Mouse (Mus musculus): ENCODE data around the gene Prr12. TPM values are rescaled to one million over a fixed set of nuclear protein-coding genes. Genes with fewer than 3 reads are reported as not detected.

The Prr12 gene
- polyA plus RNA-seq (2012; ENCODE audit: low replicate concordance): 79.4 and 112 TPM in 2 replicates

GRCm38 (mm10) chr7:45052862-45053116 is at the start of gene Prr12:
TSS of gene Prr12 (minus strand) at chr7:45052881.

GRCm38 (mm10) chr7:45092048-45092447 is 39.4 kb upstream of the Prr12 start, which contains the start of gene Rcn3:
TSS of gene Rcn3 (minus strand) at chr7:45092221.

GRCm38 (mm10) chr7:45062239-45062835 is 9.7 kb upstream of the Prr12 start, which contains the start of the genes Nosip and Prrg2:
TSS of gene Nosip (plus strand) at chr7:45062429.
TSS of gene Prrg2 (minus strand) at chr7:45062677.

GRCm38 (mm10) chr7:45017242-45018061 is 35.2 kb downstream of the Prr12 start, which contains the start of gene Rras:
TSS of gene Rras (plus strand) at chr7:45017961.

GRCm38 (mm10) chr7:45015957-45016612 is 36.6 kb downstream of the Prr12 start, which contains the start of gene Scaf1:
TSS of gene Scaf1 (minus strand) at chr7:45016363.

GRCm38 (mm10) chr7:44998501-44998955 is 54.2 kb downstream of the Prr12 start, which contains the start of gene Bcl2l12:
TSS of gene Bcl2l12 (minus strand) at chr7:44998712.

GRCm38 (mm10) chr7:44997231-44997939 is 55.3 kb downstream of the Prr12 start, which contains the start of gene Irf3:
TSS of gene Irf3 (plus strand) at chr7:44997648.

GRCm38 (mm10) chr7:44986192-44986878 is 66.3 kb downstream of the Prr12 start, which contains the start of gene Prmt1:
TSS of gene Prmt1 (minus strand) at chr7:44986568.

Other genes starting within 250 kb of the Prr12 start
- gene Nup62, start 236.8 kb downstream of the Prr12 start, polyA plus RNA-seq (2012; ENCODE audit: low replicate concordance): 34.9 and 262 TPM in 2 replicates
- 32.0 and 50.1 TPM in 2 replicates for gene Il4i1, start 236.5 kb downstream of the Prr12 start, polyA plus RNA-seq (2012; ENCODE audit: low replicate concordance)
- gene Atf5, start 236.2 kb downstream of the Prr12 start, polyA plus RNA-seq (2012; ENCODE audit: low replicate concordance): 316 and 493 TPM in 2 replicates
- 700 and 1,277 TPM in 2 replicates for gene Akt1s1, start 203.9 kb downstream of the Prr12 start, polyA plus RNA-seq (2012; ENCODE audit: low replicate concordance)
- gene Tbc1d17, start 203.8 kb downstream of the Prr12 start, polyA plus RNA-seq (2012; ENCODE audit: low replicate concordance): 84.2 and 127 TPM in 2 replicates
- gene Pnkp, start 195.7 kb downstream of the Prr12 start, polyA plus RNA-seq (2012; ENCODE audit: low replicate concordance): 44.0 and 47.7 TPM in 2 replicates
- 43.6 and 56.8 TPM in 2 replicates for gene Ptov1, start 183.1 kb downstream of the Prr12 start, polyA plus RNA-seq (2012; ENCODE audit: low replicate concordance)
- 556 and 706 TPM in 2 replicates for gene Med25, start 160.2 kb downstream of the Prr12 start, polyA plus RNA-seq (2012; ENCODE audit: low replicate concordance)
- gene Fuz, start 156.8 kb downstream of the Prr12 start, polyA plus RNA-seq (2012; ENCODE audit: low replicate concordance): 65.8 and 103 TPM in 2 replicates
- gene Ap2a1, start 123.4 kb downstream of the Prr12 start, polyA plus RNA-seq (2012; ENCODE audit: low replicate concordance): 202 and 215 TPM in 2 replicates
- gene Tsks, start 109.7 kb downstream of the Prr12 start, polyA plus RNA-seq (2012; ENCODE audit: low replicate concordance): 0.42 TPM in 1 of 2 replicates, not detected in the other
- 12.5 and 13.7 TPM in 2 replicates for gene Cpt1c, start 78.0 kb downstream of the Prr12 start, polyA plus RNA-seq (2012; ENCODE audit: low replicate concordance)
- gene Prmt1, start 66.3 kb downstream of the Prr12 start, polyA plus RNA-seq (2012; ENCODE audit: low replicate concordance): 27.7 and 67.9 TPM in 2 replicates
- gene Irf3, start 55.2 kb downstream of the Prr12 start, polyA plus RNA-seq (2012; ENCODE audit: low replicate concordance): 87.3 and 130 TPM in 2 replicates
- 87.8 and 102 TPM in 2 replicates for gene Bcl2l12, start 54.2 kb downstream of the Prr12 start, polyA plus RNA-seq (2012; ENCODE audit: low replicate concordance)
- 217 and 410 TPM in 2 replicates for gene Scaf1, start 36.5 kb downstream of the Prr12 start, polyA plus RNA-seq (2012; ENCODE audit: low replicate concordance)
- gene Rras, start 34.9 kb downstream of the Prr12 start, polyA plus RNA-seq (2012; ENCODE audit: low replicate concordance): 5.5 and 13.5 TPM in 2 replicates
- gene Nosip, start 9.5 kb upstream of the Prr12 start, polyA plus RNA-seq (2012; ENCODE audit: low replicate concordance): 116 and 136 TPM in 2 replicates
- 37.4 and 43.1 TPM in 2 replicates for gene Prrg2, start 9.8 kb upstream of the Prr12 start, polyA plus RNA-seq (2012; ENCODE audit: low replicate concordance)
- 46.7 and 64.8 TPM in 2 replicates for gene Rcn3, start 39.3 kb upstream of the Prr12 start, polyA plus RNA-seq (2012; ENCODE audit: low replicate concordance)
- gene Fcgrt, start 51.0 kb upstream of the Prr12 start, polyA plus RNA-seq (2012; ENCODE audit: low replicate concordance): 110 and 181 TPM in 2 replicates
- gene Rps11, start 71.6 kb upstream of the Prr12 start, polyA plus RNA-seq (2012; ENCODE audit: low replicate concordance): 30.5 and 135 TPM in 2 replicates
- 3,721 and 5,411 TPM in 2 replicates for gene Rpl13a, start 75.9 kb upstream of the Prr12 start, polyA plus RNA-seq (2012; ENCODE audit: low replicate concordance)
- 0.19 and 1.7 TPM in 2 replicates for gene Gm45713, start 83.3 kb upstream of the Prr12 start, polyA plus RNA-seq (2012; ENCODE audit: low replicate concordance)
- 27.9 and 74.5 TPM in 2 replicates for gene Flt3l, start 83.6 kb upstream of the Prr12 start, polyA plus RNA-seq (2012; ENCODE audit: low replicate concordance)
- 30.9 and 48.1 TPM in 2 replicates for gene Pih1d1, start 101.4 kb upstream of the Prr12 start, polyA plus RNA-seq (2012; ENCODE audit: low replicate concordance)
- 59.4 and 89.2 TPM in 2 replicates for gene Aldh16a1, start 101.7 kb upstream of the Prr12 start, polyA plus RNA-seq (2012; ENCODE audit: low replicate concordance)
- gene Slc17a7, start 111.1 kb upstream of the Prr12 start, polyA plus RNA-seq (2012; ENCODE audit: low replicate concordance): 0.08 and 0.46 TPM in 2 replicates
- 0.24 and 4.6 TPM in 2 replicates for gene Gfy, start 126.7 kb upstream of the Prr12 start, polyA plus RNA-seq (2012; ENCODE audit: low replicate concordance)
- gene Pth2, start 128.1 kb upstream of the Prr12 start, polyA plus RNA-seq (2012; ENCODE audit: low replicate concordance): not detected in 2 replicates
- gene Ccdc155, start 152.0 kb upstream of the Prr12 start, polyA plus RNA-seq (2012; ENCODE audit: low replicate concordance): 1.1 and 1.2 TPM in 2 replicates
- 46.7 and 92.2 TPM in 2 replicates for gene Dkkl1, start 159.3 kb upstream of the Prr12 start, polyA plus RNA-seq (2012; ENCODE audit: low replicate concordance)
- gene Tead2, start 162.9 kb upstream of the Prr12 start, polyA plus RNA-seq (2012; ENCODE audit: low replicate concordance): 1.1 and 1.3 TPM in 2 replicates
- gene Cd37, start 186.2 kb upstream of the Prr12 start, polyA plus RNA-seq (2012; ENCODE audit: low replicate concordance): 162 and 431 TPM in 2 replicates
- not detected in 2 replicates for gene Slc6a16, start 188.2 kb upstream of the Prr12 start, polyA plus RNA-seq (2012; ENCODE audit: low replicate concordance)
- 0.11 TPM in 1 of 2 replicates, not detected in the other for gene Slc6a21, start 224.6 kb upstream of the Prr12 start, polyA plus RNA-seq (2012; ENCODE audit: low replicate concordance)

All from leukemia stem cell, adult 10-12 weeks (primary cell).